Mouse (Mus musculus): ENCODE results near the gene Olfr592. TPM values are rescaled to one million over a fixed set of nuclear protein-coding genes. Genes with fewer than 3 reads are reported as not detected.
"Not testable (repeated sequence)": the region's sequence is repeated elsewhere in the genome, so short reads cannot be mapped to it uniquely, and the experiment has no call there.

Gene Olfr592
- total RNA-seq (2021): not detected
- not detected in 2 replicates for polyA plus RNA-seq (2012; rRNA removed)
- long read RNA-seq: 0 reads

GRCm38 (mm10) chr7:103184503-103184902, at the start of gene Olfr592:
TSS of gene Olfr592 (plus strand) at chr7:103184803.
- not testable (repeated sequence) for DNase-seq

GRCm38 (mm10) chr7:103140579-103140978, 44.0 kb upstream of the Olfr592 start, which contains the start of gene Olfr588-ps1:
TSS of gene Olfr588-ps1 (plus strand) at chr7:103140879.
- no peak for DNase-seq

DNA sequence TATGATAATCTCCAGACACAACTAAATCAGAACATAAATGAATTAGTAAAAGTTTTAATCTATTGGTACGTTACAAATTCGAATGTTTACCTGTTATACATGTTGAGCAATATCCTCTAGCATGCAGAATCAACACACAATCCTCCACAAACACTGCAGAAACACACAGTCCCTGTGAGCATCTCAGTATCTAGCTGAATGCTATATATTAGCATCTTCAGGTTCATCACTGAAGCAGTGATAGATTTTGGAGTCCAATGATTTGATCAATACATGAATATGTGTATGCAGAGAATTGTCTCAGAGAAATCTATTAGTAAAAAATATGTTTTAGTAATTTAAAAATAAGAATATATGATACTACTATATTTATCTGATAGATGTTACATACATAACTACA, 28.3 kb upstream of the Olfr592 start, which contains the start of gene Olfr589:
Gene Olfr589 (minus strand): TSS at position 101 of the 400 bp plus-strand sequence.
- no peak for DNase-seq

DNA sequence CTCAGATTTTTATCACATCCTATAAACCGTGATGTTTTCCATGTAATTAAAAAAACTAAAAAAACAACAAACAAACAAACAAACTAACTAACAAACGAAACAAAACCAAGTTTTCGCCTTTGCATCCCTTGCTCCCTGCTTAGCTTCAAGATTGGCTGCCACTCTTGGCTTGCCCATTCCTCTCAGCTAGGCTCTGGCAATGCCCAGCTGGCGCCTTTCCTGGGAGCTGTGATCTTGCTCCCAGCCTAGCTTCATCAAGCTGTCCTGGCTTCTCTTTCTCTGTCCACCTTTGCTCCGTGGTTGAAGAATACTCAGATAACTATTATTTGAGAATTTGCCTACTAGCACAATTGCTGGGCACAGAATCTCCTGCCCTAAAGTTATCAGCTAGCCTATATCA, 14.9 kb upstream of the Olfr592 start:
- no peak for DNase-seq

- no peak for DNase-seq
Measured at GRCm38 (mm10) chr7:103178240-103178639, 6.4 kb upstream of the Olfr592 start, which contains the start of gene Olfr591. TSS of gene Olfr591 (minus strand) at chr7:103178340.

DNA sequence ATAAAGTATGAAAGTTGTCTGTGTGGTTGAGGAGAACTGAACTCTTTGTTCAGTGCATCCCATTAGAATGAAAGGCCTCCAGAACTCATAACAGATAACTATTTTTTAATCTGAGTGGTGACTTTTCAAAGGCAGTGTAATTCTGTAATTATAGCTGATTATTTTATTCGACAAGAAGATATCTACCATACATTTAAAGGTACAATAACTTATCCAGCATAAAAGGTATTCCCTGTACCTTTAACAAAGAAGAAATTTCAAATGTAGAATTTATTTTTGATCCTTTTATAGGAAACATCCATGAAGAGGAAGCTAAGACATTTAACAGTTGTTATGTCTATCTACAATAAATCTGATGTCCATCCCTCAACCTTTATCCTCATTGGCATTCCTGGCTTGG, 27.0 kb downstream of the Olfr592 start, which contains the start of gene Olfr593:
Gene Olfr593 (plus strand): TSS at position 301 of the 400 bp plus-strand sequence.
- no peak for DNase-seq

- not testable (repeated sequence) for DNase-seq
Measured at GRCm38 (mm10) chr7:103212050-103212449, 27.4 kb downstream of the Olfr592 start.

DNA sequence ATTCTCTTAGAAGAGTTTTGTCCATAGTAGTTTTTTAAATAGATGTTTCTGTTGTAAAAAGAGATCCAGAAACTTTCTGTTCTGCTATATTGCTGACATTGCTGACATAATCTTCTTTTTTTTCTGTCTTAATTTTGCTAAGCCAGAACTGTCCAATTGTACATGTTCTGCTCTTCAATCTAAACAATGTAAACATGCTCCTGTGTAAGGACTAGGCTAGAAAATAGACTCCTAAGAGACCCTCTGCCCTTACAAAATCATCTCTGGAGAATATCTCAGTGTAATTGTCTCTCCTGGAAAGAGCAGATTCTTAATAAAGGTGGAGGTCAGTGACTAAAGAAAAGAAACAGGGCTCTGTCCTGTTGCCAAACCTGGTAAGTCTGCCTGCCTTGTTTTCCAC, 32.1 kb downstream of the Olfr592 start, which contains the start of gene Olfr594:
Gene Olfr594 (plus strand): TSS at position 301 of the 400 bp plus-strand sequence.
- no peak for DNase-seq

Other genes starting within 250 kb of the Olfr592 start
- not detected for gene Olfr573-ps1, start 242.2 kb upstream of the Olfr592 start, total RNA-seq (2021)
- not detected in 2 replicates for gene Olfr573-ps1, start 242.2 kb upstream of the Olfr592 start, polyA plus RNA-seq (2012; rRNA removed)
- not detected for gene Olfr574, start 236.3 kb upstream of the Olfr592 start, total RNA-seq (2021)
- gene Olfr574, start 236.3 kb upstream of the Olfr592 start, polyA plus RNA-seq (2012; rRNA removed): not detected in 2 replicates
- not detected for gene Olfr575, start 226.0 kb upstream of the Olfr592 start, total RNA-seq (2021)
- not detected in 2 replicates for gene Olfr575, start 226.0 kb upstream of the Olfr592 start, polyA plus RNA-seq (2012; rRNA removed)
- not detected for gene Olfr576, start 222.1 kb upstream of the Olfr592 start, total RNA-seq (2021)
- gene Olfr576, start 222.1 kb upstream of the Olfr592 start, polyA plus RNA-seq (2012; rRNA removed): not detected in 2 replicates
- not detected for gene Olfr577, start 208.9 kb upstream of the Olfr592 start, total RNA-seq (2021)
- not detected in 2 replicates for gene Olfr577, start 208.9 kb upstream of the Olfr592 start, polyA plus RNA-seq (2012; rRNA removed)
- not detected for gene Olfr578, start 195.5 kb upstream of the Olfr592 start, total RNA-seq (2021)
- gene Olfr578, start 195.5 kb upstream of the Olfr592 start, polyA plus RNA-seq (2012; rRNA removed): not detected in 2 replicates
- not detected for gene Olfr582, start 146.8 kb upstream of the Olfr592 start, total RNA-seq (2021)
- not detected in 2 replicates for gene Olfr582, start 146.8 kb upstream of the Olfr592 start, polyA plus RNA-seq (2012; rRNA removed)
- gene Olfr583, start 133.5 kb upstream of the Olfr592 start, total RNA-seq (2021): not detected
- gene Olfr583, start 133.5 kb upstream of the Olfr592 start, polyA plus RNA-seq (2012; rRNA removed): not detected in 2 replicates
- gene Olfr584, start 102.9 kb upstream of the Olfr592 start, total RNA-seq (2021): not detected
- not detected in 2 replicates for gene Olfr584, start 102.9 kb upstream of the Olfr592 start, polyA plus RNA-seq (2012; rRNA removed)
- gene Olfr585, start 87.1 kb upstream of the Olfr592 start, total RNA-seq (2021): not detected
- gene Olfr585, start 87.1 kb upstream of the Olfr592 start, polyA plus RNA-seq (2012; rRNA removed): not detected in 2 replicates
- not detected for gene Olfr586, start 59.2 kb upstream of the Olfr592 start, total RNA-seq (2021)
- not detected in 2 replicates for gene Olfr586, start 59.2 kb upstream of the Olfr592 start, polyA plus RNA-seq (2012; rRNA removed)
- not detected for gene Olfr588-ps1, start 43.9 kb upstream of the Olfr592 start, total RNA-seq (2021)
- gene Olfr588-ps1, start 43.9 kb upstream of the Olfr592 start, polyA plus RNA-seq (2012; rRNA removed): not detected in 2 replicates
- gene Olfr589, start 28.4 kb upstream of the Olfr592 start, total RNA-seq (2021): not detected
- gene Olfr589, start 28.4 kb upstream of the Olfr592 start, polyA plus RNA-seq (2012; rRNA removed): not detected in 2 replicates
- not detected for gene Olfr591, start 6.5 kb upstream of the Olfr592 start, total RNA-seq (2021)
- not detected in 2 replicates for gene Olfr591, start 6.5 kb upstream of the Olfr592 start, polyA plus RNA-seq (2012; rRNA removed)
- not detected for gene Olfr593, start 27.1 kb downstream of the Olfr592 start, total RNA-seq (2021)
- not detected in 2 replicates for gene Olfr593, start 27.1 kb downstream of the Olfr592 start, polyA plus RNA-seq (2012; rRNA removed)
- not detected for gene Olfr594, start 32.2 kb downstream of the Olfr592 start, total RNA-seq (2021)
- gene Olfr594, start 32.2 kb downstream of the Olfr592 start, polyA plus RNA-seq (2012; rRNA removed): not detected in 2 replicates
- gene Usp17ld, start 67.7 kb downstream of the Olfr592 start, total RNA-seq (2021): not detected
- gene Usp17ld, start 67.7 kb downstream of the Olfr592 start, polyA plus RNA-seq (2012; rRNA removed): not detected in 2 replicates
- gene Olfr596, start 120.8 kb downstream of the Olfr592 start, total RNA-seq (2021): not detected
- gene Olfr596, start 120.8 kb downstream of the Olfr592 start, polyA plus RNA-seq (2012; rRNA removed): not detected in 2 replicates
- gene Olfr597, start 131.5 kb downstream of the Olfr592 start, total RNA-seq (2021): not detected
- not detected in 2 replicates for gene Olfr597, start 131.5 kb downstream of the Olfr592 start, polyA plus RNA-seq (2012; rRNA removed)
- gene Olfr598, start 138.8 kb downstream of the Olfr592 start, total RNA-seq (2021): not detected
- not detected in 2 replicates for gene Olfr598, start 138.8 kb downstream of the Olfr592 start, polyA plus RNA-seq (2012; rRNA removed)
- gene Olfr599, start 151.1 kb downstream of the Olfr592 start, total RNA-seq (2021): not detected
- gene Olfr599, start 151.1 kb downstream of the Olfr592 start, polyA plus RNA-seq (2012; rRNA removed): not detected in 2 replicates
- gene Olfr600, start 164.9 kb downstream of the Olfr592 start, total RNA-seq (2021): not detected
- gene Olfr600, start 164.9 kb downstream of the Olfr592 start, polyA plus RNA-seq (2012; rRNA removed): not detected in 2 replicates
- not detected for gene Olfr601, start 177.9 kb downstream of the Olfr592 start, total RNA-seq (2021)
- gene Olfr601, start 177.9 kb downstream of the Olfr592 start, polyA plus RNA-seq (2012; rRNA removed): not detected in 2 replicates
- gene Olfr603, start 201.4 kb downstream of the Olfr592 start, total RNA-seq (2021): not detected
- not detected in 2 replicates for gene Olfr603, start 201.4 kb downstream of the Olfr592 start, polyA plus RNA-seq (2012; rRNA removed)
- gene Usp17lc, start 230.3 kb downstream of the Olfr592 start, total RNA-seq (2021): not detected
- not detected in 2 replicates for gene Usp17lc, start 230.3 kb downstream of the Olfr592 start, polyA plus RNA-seq (2012; rRNA removed)

Measured in adrenal gland, adult 2 months (tissue).